Mouse (Mus musculus) neural tube, embryonic 11.5 days (tissue): ENCODE measurements around the gene Gata3. TPM values are rescaled to one million over a fixed set of nuclear protein-coding genes. Genes with fewer than 3 reads are reported as not detected.
A peak's percentile ranks its signal among the peaks of the same experiment; 100 is the strongest.

Source experiments
- ATAC-seq: fragments of 200-750 bp; cut with Nextera tagmentation; 2 replicates; pipeline ENCODE4 v1.8.0; 2017; ENCODE audit warnings: moderate number of reproducible peaks, mild to moderate bottlenecking, moderate TSS enrichment, moderate library complexity; ENCODE audit not compliant: insufficient read depth, low FRiP score, low TSS enrichment
- DNase-seq: peaks from one replicate; pipeline ENCODE4 v3.0.0-alpha.2; 2015; ENCODE audit warnings: low spot score
- H3K27ac ChIP-seq: fragments of 300-500 bp; sonication (generic); 2 replicates; pipeline ENCODE4 v1.5.1; 2014; ENCODE audit warnings: low read depth, mild to moderate bottlenecking, low read length
- H3K27me3 ChIP-seq: fragments of 300-500 bp; sonication (generic); 2 replicates; pipeline ENCODE4 v1.6.1; 2014; ENCODE audit warnings: mild to moderate bottlenecking, low read length, mixed read lengths; ENCODE audit not compliant: control insufficient read depth, insufficient read depth
- H3K36me3 ChIP-seq: fragments of 300-500 bp; sonication (generic); 2 replicates; pipeline ENCODE4 v1.6.1; 2014; ENCODE audit warnings: mild to moderate bottlenecking, low read length, moderate library complexity, mixed read lengths; ENCODE audit not compliant: control insufficient read depth, insufficient read depth
- H3K4me1 ChIP-seq: fragments of 300-500 bp; sonication (generic); 2 replicates; pipeline ENCODE4 v1.6.1; 2014; ENCODE audit warnings: low read length, mixed read lengths; ENCODE audit not compliant: control insufficient read depth, insufficient read depth
- H3K4me2 ChIP-seq: fragments of 300-500 bp; sonication (generic); 2 replicates; pipeline ENCODE4 v1.6.1; 2014; ENCODE audit warnings: low read depth, mild to moderate bottlenecking, moderate library complexity
- H3K4me3 ChIP-seq: fragments of 300-500 bp; sonication (generic); 2 replicates; pipeline ENCODE4 v1.5.1; 2014; ENCODE audit warnings: low read depth, low read length
- H3K9ac ChIP-seq: fragments of 300-500 bp; sonication (generic); 2 replicates; pipeline ENCODE4 v1.6.1; 2014; ENCODE audit warnings: mild to moderate bottlenecking, low read length
- H3K9me3 ChIP-seq: fragments of 300-500 bp; sonication (generic); 2 replicates; pipeline ENCODE4 v1.6.1; 2016; ENCODE audit warnings: low read length; ENCODE audit not compliant: control insufficient read depth
- WGBS: fragments of 180-500 bp; shearing (Covaris S2); extraction: QIAGEN DNeasy Blood & Tissue Kit; methylation state at CpG from one replicate; pipeline ENCODE4 v1.1.7; 2014; 5-methylcytosine and 5-hydroxymethylcytosine counted together
- polyA plus RNA-seq: library from polyadenylated mRNA; unstranded; fragments of >200 nt; fragmentation: Nextera tagmentation; extraction: Ambion mirVana; gene quantifications from 2 replicates; pipeline ENCODE4 v1.2.1, GENCODE M21; 2014

The Gata3 gene
- polyA plus RNA-seq, 1 experiment from 2014 or later, result 8.6 TPM

DNA sequence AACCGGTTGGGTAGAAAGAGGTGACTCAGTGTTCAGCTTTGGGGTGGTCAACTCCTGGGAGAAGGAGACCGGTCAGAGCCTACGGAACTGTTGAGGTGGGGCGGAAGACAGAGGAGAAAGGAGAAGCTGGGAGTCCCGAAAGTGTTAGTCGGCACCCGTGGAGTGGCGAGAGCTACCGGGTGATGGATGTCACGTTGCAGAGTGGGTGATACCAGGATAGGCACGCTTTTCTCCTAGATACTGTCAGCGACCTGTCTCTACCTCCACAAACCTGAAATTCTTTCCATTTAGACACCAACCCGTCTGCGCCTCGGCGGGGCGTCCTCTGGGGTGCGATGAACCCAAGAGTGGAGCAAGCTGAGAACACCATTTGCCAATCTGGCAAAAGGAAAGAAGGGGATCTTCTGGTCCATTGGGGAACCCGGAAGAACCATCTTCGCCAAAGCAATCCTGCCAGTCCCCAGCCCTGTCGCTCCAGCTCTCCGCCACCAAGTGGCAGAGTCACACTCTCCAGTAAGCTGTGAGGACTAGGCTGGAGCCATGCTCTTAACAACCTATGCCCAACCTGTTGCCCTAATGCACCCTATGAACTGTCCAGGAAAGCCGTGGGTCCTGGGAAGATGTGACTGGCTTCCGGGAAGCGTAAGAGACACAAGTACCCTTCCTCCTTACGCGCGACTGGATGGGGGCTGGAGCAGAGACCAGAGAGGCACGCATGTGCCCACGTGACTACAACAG is 752 bp downstream of the Gata3 start, which contains the start of gene 9230102O04Rik:
Gene 9230102O04Rik, minus strand, starts transcription at position 628 of the 738 bp plus-strand sequence.
- under 1% methylated on average over 30 of the region's 30 CpGs for WGBS
- ATAC-seq (no peak), DNase-seq (peak; percentile 62)
- H3K4me3 ChIP-seq, result no peak within 1 kb of the TSS
- no peak within 1 kb of the TSS for H3K27ac ChIP-seq
- H3K4me2 ChIP-seq, result no peak within 1 kb of the TSS
- no peaks in the 10 kb centered on the region for H3K36me3 ChIP-seq
- H3K4me1 ChIP-seq, result no peaks in the 10 kb centered on the region
- H3K9me3 ChIP-seq, result no peaks in the 10 kb centered on the region
- peaks cover 92% of the 10 kb centered on the region for H3K27me3 ChIP-seq
- H3K9ac ChIP-seq, result no peak within 1 kb of the TSS

DNA sequence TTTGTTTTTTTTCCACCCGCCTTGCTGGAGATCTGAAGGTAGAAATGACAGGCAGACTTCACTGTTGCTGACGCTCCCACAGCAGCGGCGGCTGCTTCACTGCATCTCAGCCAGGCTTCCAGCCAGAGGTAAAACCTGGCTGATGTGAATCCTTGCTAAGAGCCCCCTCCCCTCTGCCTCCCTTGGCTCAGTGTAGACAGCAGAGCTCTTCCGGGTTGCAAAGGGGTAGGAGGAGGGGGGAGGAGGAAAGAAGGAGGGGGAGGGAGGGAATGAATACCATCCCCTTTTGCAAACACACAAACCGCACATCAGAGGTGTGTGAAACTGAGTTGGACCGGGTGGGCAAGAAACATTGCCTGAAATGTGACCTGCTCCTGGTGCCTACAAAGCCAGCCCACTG is 2.2 kb downstream of the Gata3 start:
- H3K4me1 ChIP-seq, result no peaks in the 10 kb centered on the region
- peak; percentile 40 for DNase-seq
- no peak for ATAC-seq
- under 1% methylated on average over 7 of the region's 7 CpGs for WGBS
- peaks cover 92% of the 10 kb centered on the region for H3K27me3 ChIP-seq
- H3K27ac ChIP-seq, result no peak overlapping the region
- no peaks in the 10 kb centered on the region for H3K9me3 ChIP-seq
- no peak overlapping the region for H3K4me3 ChIP-seq
- H3K4me2 ChIP-seq, result no peak overlapping the region
- no peaks in the 10 kb centered on the region for H3K36me3 ChIP-seq
- H3K9ac ChIP-seq, result no peak overlapping the region

DNA sequence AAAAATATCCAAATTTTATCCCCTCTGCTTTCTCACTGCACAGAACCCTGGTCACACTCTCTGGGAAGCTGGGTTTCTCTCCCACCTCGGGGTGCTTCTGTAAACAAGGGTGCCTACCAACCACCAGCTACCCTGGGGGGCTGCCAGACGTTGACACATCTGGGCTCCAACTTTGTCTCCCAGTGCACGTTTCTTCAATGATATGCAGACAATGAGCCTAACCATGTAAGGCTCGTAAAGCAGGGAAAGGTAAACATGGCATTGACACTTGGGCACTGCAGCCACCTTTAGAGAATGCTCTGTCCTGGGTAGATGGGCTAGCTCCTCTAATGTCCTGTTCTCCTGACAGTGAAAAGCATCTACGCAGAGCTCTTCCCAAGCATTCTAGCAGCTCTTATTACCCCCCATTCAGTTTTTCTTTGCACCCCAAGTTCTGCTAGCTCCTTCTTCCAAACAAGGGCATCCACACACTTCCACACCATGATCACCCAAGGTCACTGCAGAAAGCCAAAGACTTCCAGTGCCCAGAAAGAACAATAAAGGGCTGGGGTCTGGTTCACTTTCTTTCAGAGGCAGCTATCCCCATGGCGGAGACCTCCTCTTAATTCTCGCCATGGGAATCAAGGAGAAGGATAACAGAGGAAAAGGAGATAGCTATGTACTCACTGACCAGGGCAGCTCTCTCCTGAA is 2.8 kb downstream of the Gata3 start:
- Histone ChIP-seq H3K4me3 (no peak overlapping the region), H3K4me1 (no peaks in the 10 kb centered on the region), H3K9me3 (no peaks in the 10 kb centered on the region), H3K27ac (no peak overlapping the region), H3K27me3 (peaks cover 93% of the 10 kb centered on the region), H3K36me3 (no peaks in the 10 kb centered on the region), H3K4me2 (no peak overlapping the region), H3K9ac (no peak overlapping the region)
- ATAC-seq (no peak), DNase-seq (peak; percentile 24)
- 3% methylated on average over 7 of the region's 7 CpGs for WGBS

DNA sequence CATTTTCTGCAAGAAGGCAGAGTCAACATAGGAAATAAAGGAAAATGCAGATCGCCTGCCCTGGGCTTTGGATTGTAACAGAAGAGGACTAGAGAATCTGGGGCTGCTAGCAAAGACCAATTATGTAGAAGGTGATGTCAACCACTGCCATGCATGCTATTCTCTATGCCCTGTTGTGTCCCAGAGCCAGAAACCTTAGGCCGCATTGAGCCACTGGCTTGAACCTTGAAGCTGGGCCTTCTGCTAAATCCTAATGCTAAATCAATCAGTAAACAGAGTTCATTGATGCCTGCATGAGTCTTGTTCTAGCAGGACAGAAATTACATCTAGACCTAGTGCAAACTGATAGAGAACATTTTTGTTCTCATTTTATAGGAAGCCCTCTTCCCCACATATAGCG is 3.8 kb downstream of the Gata3 start:
- no peak overlapping the region for H3K27ac ChIP-seq
- peak; percentile 9 for DNase-seq

DNA sequence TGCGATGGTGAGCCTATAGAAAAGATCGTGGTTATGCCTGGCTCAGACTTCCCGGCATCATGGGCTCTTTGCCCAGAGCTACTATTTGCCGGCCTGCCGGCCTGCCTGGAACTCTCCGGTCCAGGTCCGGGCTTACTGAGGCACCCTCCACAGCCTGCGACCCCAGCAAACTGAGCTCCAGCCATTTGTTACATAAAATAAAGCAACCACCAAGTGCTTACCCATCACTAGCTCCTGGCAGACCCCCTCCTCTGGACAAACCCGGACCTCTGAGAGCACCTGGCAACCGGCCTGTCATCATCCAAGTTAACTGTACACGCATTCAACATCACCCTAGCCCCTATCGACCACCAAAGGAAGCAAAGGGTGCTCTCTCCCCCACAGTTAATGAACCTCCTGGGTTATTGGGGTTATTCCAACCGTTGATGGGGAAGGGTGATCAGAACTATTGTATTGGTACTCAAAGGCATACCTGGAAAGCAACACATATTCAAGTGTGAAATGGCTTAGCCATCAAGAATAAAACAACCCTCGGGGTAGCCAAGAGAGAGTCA is 4.5 kb downstream of the Gata3 start:
- Histone ChIP-seq H3K4me3 (no peak overlapping the region), H3K27me3 (peaks cover 95% of the 10 kb centered on the region), H3K27ac (no peak overlapping the region), H3K4me2 (no peak overlapping the region), H3K4me1 (peaks cover 3% of the 10 kb centered on the region; the same call in 1 of the 2 replicates), H3K36me3 (no peaks in the 10 kb centered on the region), H3K9ac (no peak overlapping the region), H3K9me3 (no peaks in the 10 kb centered on the region)
- no peak for ATAC-seq
- DNase-seq, result peak; percentile 28
- WGBS, result 1% methylated on average over 14 of the region's 14 CpGs

More for the DNA sequence above, 3.8 kb downstream of the Gata3 start:
- 11% methylated on average over 3 of the region's 3 CpGs for WGBS
- no peak for ATAC-seq
- Histone ChIP-seq H3K36me3 (no peaks in the 10 kb centered on the region), H3K4me1 (no peaks in the 10 kb centered on the region), H3K27me3 (peaks cover 95% of the 10 kb centered on the region), H3K4me2 (no peak overlapping the region), H3K4me3 (no peak overlapping the region), H3K9me3 (no peaks in the 10 kb centered on the region), H3K9ac (no peak overlapping the region)

DNA sequence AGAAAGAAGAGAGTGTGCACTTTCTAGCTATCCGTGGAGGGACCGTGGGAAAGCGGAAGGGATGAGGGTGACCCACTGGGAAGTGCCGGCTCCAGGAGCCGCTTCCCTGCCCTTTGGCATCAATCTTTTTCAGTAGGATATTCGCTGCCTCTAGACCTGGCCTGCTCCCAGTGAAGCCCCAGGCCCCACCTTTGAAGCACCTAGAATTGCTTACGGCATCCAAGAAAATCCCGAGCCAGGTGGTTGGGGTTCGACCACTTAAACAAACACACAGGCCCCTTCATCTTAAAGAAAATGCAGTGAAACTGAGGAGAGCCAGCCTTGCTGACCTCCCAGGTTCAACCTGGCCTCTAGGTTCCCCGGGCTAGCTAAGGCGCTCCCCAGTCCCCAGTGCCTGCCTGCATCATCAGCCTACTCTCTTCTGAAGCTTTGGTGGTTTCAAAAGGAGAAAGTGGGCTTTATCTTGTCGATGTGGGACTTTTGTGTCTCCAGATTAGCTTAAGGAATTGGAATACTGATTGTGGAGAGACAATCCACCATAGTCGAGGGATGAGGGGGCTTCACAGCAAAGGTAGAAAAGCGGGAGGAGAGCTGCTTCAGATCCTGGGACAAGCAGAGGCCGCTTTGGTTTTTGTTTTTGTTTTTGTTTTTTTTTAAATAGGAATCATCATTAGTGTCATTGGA is 5.2 kb downstream of the Gata3 start:
- peak; percentile 49 for DNase-seq
- Histone ChIP-seq H3K27me3 (peaks cover 95% of the 10 kb centered on the region), H3K4me3 (0 out of 2 replicates have a peak overlapping the region, but pooled peaks have one; percentile 0), H3K9me3 (no peaks in the 10 kb centered on the region), H3K9ac (no peak overlapping the region), H3K4me2 (no peak overlapping the region), H3K4me1 (peaks cover 3% of the 10 kb centered on the region; the same call in 1 of the 2 replicates), H3K36me3 (no peaks in the 10 kb centered on the region), H3K27ac (no peak overlapping the region)
- ATAC-seq, result no peak
- WGBS, result under 1% methylated on average over 15 of the region's 15 CpGs

DNA sequence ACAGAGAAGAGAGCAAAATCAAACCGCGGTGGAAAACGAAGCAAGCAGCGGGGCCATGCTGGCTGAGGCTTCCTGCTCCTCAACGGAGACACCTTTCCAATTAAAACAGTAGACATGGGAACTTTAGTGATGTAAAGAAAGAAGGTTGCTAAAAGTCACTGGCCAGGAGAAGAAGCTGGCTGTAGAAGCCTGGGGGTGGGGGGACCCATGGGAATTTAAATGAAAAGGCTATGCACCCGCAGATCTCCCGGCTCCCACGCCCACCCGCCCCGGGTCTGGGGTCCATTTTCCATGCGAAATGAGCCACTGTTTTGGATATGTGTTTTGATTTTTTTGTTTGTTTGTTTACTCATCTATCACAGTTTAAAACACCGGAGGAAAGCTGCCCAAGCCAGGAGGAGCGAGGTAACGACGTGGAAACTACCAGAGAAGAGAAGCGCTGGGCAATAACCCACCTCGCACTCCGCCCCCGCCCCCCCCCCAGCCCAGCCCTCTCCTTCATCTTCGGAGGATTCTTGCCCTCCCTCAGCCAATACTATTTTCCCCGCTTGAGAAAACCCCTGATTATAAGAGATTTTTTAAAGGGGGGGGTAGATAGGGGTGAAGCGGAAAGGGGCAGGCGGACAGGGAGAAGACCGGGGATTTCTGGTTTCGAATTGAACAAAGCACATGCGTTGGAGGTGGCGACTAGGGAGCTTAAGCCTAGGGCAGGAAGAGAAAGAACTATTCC is 5.9 kb downstream of the Gata3 start:
- H3K4me3 ChIP-seq, result no peak overlapping the region
- under 1% methylated on average over 27 of the region's 27 CpGs for WGBS
- no peak overlapping the region for H3K9ac ChIP-seq
- peak overlapping the region; percentile 16; the same call in 1 of the 2 replicates for H3K4me2 ChIP-seq
- ATAC-seq (no peak), DNase-seq (peak; percentile 13)
- H3K4me1 ChIP-seq, result peaks cover 3% of the 10 kb centered on the region; the same call in 1 of the 2 replicates
- H3K27me3 ChIP-seq, result peaks cover 93% of the 10 kb centered on the region
- no peaks in the 10 kb centered on the region for H3K36me3 ChIP-seq
- no peak overlapping the region for H3K27ac ChIP-seq
- no peaks in the 10 kb centered on the region for H3K9me3 ChIP-seq
